Mouse (Mus musculus) cortical plate, adult 2 months (tissue): ENCODE data around the gene Ebf3. TPM values are rescaled to one million over a fixed set of nuclear protein-coding genes. Genes with fewer than 3 reads are reported as not detected.

Source experiments
- H3K27ac ChIP-seq: fragments of 200-500 bp; 2 replicates; pipeline ENCODE4 v1.5.1; 2012; ENCODE audit warnings: low read length, control low read depth, inconsistent platforms; ENCODE audit not compliant: insufficient read depth
- H3K4me1 ChIP-seq: fragments of 200-500 bp; 2 replicates; pipeline ENCODE4 v1.6.1; 2011; ENCODE audit warnings: low read length; ENCODE audit not compliant: control insufficient read depth, insufficient read depth
- H3K4me3 ChIP-seq: fragments of 200-500 bp; 2 replicates; pipeline ENCODE4 v1.5.1; 2011; ENCODE audit warnings: mild to moderate bottlenecking, low read length, control low read depth; ENCODE audit not compliant: insufficient read depth
- CTCF ChIP-seq: fragments of 200-500 bp; IDR thresholded peaks from 2 replicates; pipeline ENCODE4 v1.5.1; 2011; ENCODE audit warnings: mild to moderate bottlenecking, control low read depth, low read length; ENCODE audit not compliant: insufficient read depth; ENCODE audit errors: extremely low read depth
- POLR2A ChIP-seq: fragments of 200-500 bp; IDR thresholded peaks from 2 replicates; pipeline ENCODE4 v1.6.1; 2011; ENCODE audit warnings: mild to moderate bottlenecking, low read length, control low read depth; ENCODE audit not compliant: insufficient read depth; ENCODE audit errors: extremely low read depth
- polyA plus RNA-seq: library from polyadenylated mRNA; depleted of rRNA; stranded (reverse); fragments of >200 nt; gene quantifications from 2 replicates; pipeline ENCODE4 v1.2.3, GENCODE M21; 2012; rRNA removed

Ebf3 gene
- polyA plus RNA-seq, 1 experiment = 0.42 TPM

DNA sequence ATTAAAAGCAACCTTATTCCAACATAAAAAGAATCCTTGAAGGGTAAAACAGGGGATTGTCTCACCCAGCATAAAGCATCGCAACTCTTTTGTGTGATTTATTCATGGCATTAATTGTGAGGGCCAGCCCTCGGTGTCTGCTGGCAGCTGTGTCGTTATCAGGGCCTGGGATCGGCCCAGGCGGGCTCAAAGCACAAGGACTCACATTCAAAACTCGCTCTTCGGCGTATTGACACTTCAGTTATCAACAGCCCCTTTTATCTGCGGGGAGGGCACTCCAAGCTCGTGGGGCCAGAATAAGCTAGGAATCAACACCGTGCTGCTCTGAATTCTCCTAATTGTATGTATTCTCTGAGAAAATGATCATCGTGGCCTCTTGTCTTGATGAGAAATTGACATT, 122.4 kb downstream of the Ebf3 start:
- TF ChIP-seq CTCF (no peak), POLR2A (no peak)
- Histone ChIP-seq H3K4me3 (no peak overlapping the region), H3K27ac (no peak overlapping the region)

DNA sequence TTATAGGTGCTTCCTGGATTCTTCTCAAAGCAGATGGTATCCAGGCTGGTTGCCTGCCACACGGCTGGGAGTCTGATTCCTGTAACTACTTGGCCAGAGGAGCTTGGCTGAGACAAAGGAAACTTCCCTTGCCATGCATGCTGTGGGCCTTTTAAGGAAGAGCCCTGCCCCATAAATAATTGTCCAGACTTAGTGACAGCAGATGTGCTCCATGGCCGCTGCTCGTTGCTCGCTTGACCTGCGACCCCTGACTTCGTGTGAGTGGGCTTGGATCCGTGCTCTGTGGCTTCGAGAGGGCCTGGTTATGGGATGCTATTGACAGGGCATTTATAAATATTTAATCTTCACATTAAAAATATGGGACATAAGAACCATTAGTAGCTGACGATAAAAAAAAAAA, 142.0 kb downstream of the Ebf3 start:
- no peak overlapping the region for H3K4me3 ChIP-seq

More for the DNA sequence above, 122.4 kb downstream of the Ebf3 start:
- no peaks in the 10 kb centered on the region for H3K4me1 ChIP-seq

GRCm38 (mm10) chr7:137159086-137159485, 155.2 kb downstream of the Ebf3 start:
- no peaks in the 10 kb centered on the region for H3K4me1 ChIP-seq
- TF ChIP-seq POLR2A = no peak
- TF ChIP-seq CTCF = no peak
- H3K27ac ChIP-seq = no peak overlapping the region
- H3K4me3 ChIP-seq = no peak overlapping the region

More for the DNA sequence above, 142.0 kb downstream of the Ebf3 start:
- Histone ChIP-seq H3K27ac (no peak overlapping the region), H3K4me1 (no peaks in the 10 kb centered on the region)
- no peak for TF ChIP-seq CTCF
- no peak for TF ChIP-seq POLR2A

DNA sequence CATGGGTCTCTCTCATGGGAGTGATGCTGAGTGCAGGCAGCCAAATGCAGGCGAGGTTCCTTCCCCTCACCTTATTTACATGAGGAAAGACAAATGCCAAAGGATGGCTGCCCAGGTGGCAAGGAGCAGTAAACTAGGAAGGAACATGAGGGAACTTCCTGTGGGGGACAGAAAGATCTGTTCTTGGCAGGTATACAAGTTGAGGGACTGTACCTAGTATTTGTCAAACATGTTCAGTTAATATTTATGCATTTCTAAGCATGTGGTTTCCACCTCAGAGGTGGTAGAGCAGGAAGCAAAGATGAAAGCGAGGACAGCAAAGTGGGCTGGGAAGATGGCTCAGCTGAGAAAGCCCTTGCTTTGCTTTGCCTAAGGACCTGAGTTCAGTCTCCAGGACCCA, 159.6 kb downstream of the Ebf3 start:
- H3K4me1 ChIP-seq = no peaks in the 10 kb centered on the region
- H3K27ac ChIP-seq = no peak overlapping the region
- TF ChIP-seq CTCF = no peak
- no peak for TF ChIP-seq POLR2A

GRCm38 (mm10) chr7:137151854-137152253, 162.4 kb downstream of the Ebf3 start:
- no peaks in the 10 kb centered on the region for H3K4me1 ChIP-seq
- TF ChIP-seq POLR2A = no peak
- no peak for TF ChIP-seq CTCF
- H3K27ac ChIP-seq = no peak overlapping the region
- H3K4me3 ChIP-seq = no peak overlapping the region

More for the DNA sequence above, 159.6 kb downstream of the Ebf3 start:
- H3K4me3 ChIP-seq = no peak overlapping the region

DNA sequence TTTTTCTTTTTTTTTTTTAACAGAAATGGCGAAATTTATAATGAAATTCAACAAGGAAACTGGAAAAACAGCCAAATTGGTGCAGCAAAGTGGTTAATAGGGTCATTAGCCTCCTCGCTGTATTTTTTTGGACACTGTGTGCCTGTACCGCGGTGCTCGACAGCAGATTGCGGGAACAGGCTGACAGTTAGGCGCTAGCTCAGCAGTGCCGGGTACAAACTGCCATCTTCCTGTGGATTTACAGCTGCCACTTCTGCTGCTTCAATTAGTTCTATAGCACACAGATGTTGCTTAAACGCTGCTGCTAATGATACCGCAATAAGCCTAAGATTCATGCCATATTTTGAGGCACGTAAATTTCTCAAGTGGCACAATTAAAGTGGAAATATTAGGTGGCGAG, 167.1 kb downstream of the Ebf3 start:
- no peak for TF ChIP-seq POLR2A
- TF ChIP-seq CTCF = no peak
- Histone ChIP-seq H3K27ac (no peak overlapping the region), H3K4me3 (no peak overlapping the region), H3K4me1 (no peaks in the 10 kb centered on the region)

Other genes with a start within 250 kb of the Ebf3 start
- 4.1 and 4.8 TPM in 2 replicates for gene 9430038I01Rik, start 96.3 kb upstream of the Ebf3 start, polyA plus RNA-seq
- gene Glrx3, start 123.2 kb upstream of the Ebf3 start, polyA plus RNA-seq = 101 and 102 TPM in 2 replicates